Mouse (Mus musculus): ENCODE measurements around the gene Cluh.

Gene Cluh

GRCm38 (mm10) chr11:74675156-74675555 lies 25.9 kb downstream of the Cluh start:
- no peak for DNase-seq

- no peak for DNase-seq
Measured at GRCm38 (mm10) chr11:74692151-74692550, 42.9 kb downstream of the Cluh start.

- no peak for DNase-seq
Measured at GRCm38 (mm10) chr11:74699505-74699904, 50.2 kb downstream of the Cluh start.

GRCm38 (mm10) chr11:74704068-74704467 lies 54.8 kb downstream of the Cluh start:
- DNase-seq: no peak

- no peak for DNase-seq
Measured at GRCm38 (mm10) chr11:74708781-74709180, 59.5 kb downstream of the Cluh start.

- no peak for DNase-seq
Measured at GRCm38 (mm10) chr11:74710671-74711070, 61.4 kb downstream of the Cluh start.

- DNase-seq: no peak
Measured at GRCm38 (mm10) chr11:74715971-74716525, 66.8 kb downstream of the Cluh start.
